Mouse (Mus musculus) lung, adult 2 months (tissue): ENCODE data around the gene Chrnb1.

Experiments used
- CTCF ChIP-seq: fragments of 200-500 bp; IDR thresholded peaks from 2 replicates; pipeline ENCODE4 v1.5.1; 2011; ENCODE audit warnings: mild to moderate bottlenecking, low read length, control low read depth; ENCODE audit not compliant: insufficient read depth
- POLR2A ChIP-seq: fragments of 200-500 bp; IDR thresholded peaks from 2 replicates; pipeline ENCODE4 v1.6.1; 2011; ENCODE audit warnings: low read depth, mild to moderate bottlenecking, control low read depth, low read length, borderline replicate concordance; ENCODE audit errors: extremely low read depth

- TF ChIP-seq CTCF (no peak), POLR2A (no peak)
These were observed 33.1 kb upstream of the Chrnb1 start for GRCm38 (mm10) chr11:69828832-69829231.
